Mouse (Mus musculus) kidney, postnatal 0 days (tissue): ENCODE measurements at regions not wholly inside any gene's neighbourhood (a gene's known extent, or its start where the extent isn't known, plus 50 kb on each side); places are given as distances from the start of the nearest gene placed in this dataset.
A peak's percentile ranks its signal among the peaks of the same experiment; 100 is the strongest.
"Not testable (repeated sequence)": the region's sequence is repeated elsewhere in the genome, so short reads cannot be mapped to it uniquely, and the experiment has no call there.

Source experiments
- ATAC-seq: fragments of 200-750 bp; cut with Nextera tagmentation; replicated peaks from 2 replicates; pipeline ENCODE4 v1.8.0; 2017; ENCODE audit warnings: low read depth, moderate number of reproducible peaks, moderate TSS enrichment, moderate library complexity; ENCODE audit not compliant: low FRiP score
- DNase-seq: peaks from one replicate; pipeline ENCODE4 v3.0.0-alpha.2; 2016; ENCODE audit warnings: low spot score
- H3K27ac ChIP-seq: fragments of 300-500 bp; sonication (generic); 2 replicates; pipeline ENCODE4 v1.5.1; 2014; ENCODE audit warnings: mild to moderate bottlenecking
- H3K27me3 ChIP-seq: fragments of 300-500 bp; sonication (generic); 2 replicates; pipeline ENCODE4 v1.6.1; 2014; ENCODE audit warnings: low read length, mixed read lengths; ENCODE audit not compliant: insufficient read depth
- H3K36me3 ChIP-seq: fragments of 300-500 bp; sonication (generic); 2 replicates; pipeline ENCODE4 v1.6.1; 2014; ENCODE audit warnings: low read length, mixed read lengths; ENCODE audit not compliant: insufficient read depth
- H3K4me1 ChIP-seq: fragments of 300-500 bp; sonication (generic); replicated peaks from 2 replicates; pipeline ENCODE4 v1.6.1; 2014; ENCODE audit warnings: antibody characterized with exemption, low read length, mixed read lengths; ENCODE audit not compliant: insufficient read depth
- H3K4me2 ChIP-seq: fragments of 300-500 bp; sonication (generic); 2 replicates; pipeline ENCODE4 v1.6.1; 2014; ENCODE audit warnings: mild to moderate bottlenecking, low read length, moderate library complexity, mixed read lengths
- H3K4me3 ChIP-seq: fragments of 300-500 bp; sonication (generic); replicated peaks from 2 replicates; pipeline ENCODE4 v1.5.1; 2014; ENCODE audit warnings: low read depth, low read length
- H3K9ac ChIP-seq: fragments of 300-500 bp; sonication (generic); 2 replicates; pipeline ENCODE4 v1.6.1; 2014; ENCODE audit warnings: low read depth, low read length
- H3K9me3 ChIP-seq: fragments of 300-500 bp; sonication (generic); replicated peaks from 2 replicates; pipeline ENCODE4 v1.6.1; 2016; ENCODE audit warnings: low read length, inconsistent platforms, mixed read lengths
- CTCF ChIP-seq: IDR thresholded peaks from 2 replicates; pipeline ENCODE4 v1.5.1; 2016; ENCODE audit warnings: antibody characterized with exemption, low read depth, mild to moderate bottlenecking, moderate library complexity
- WGBS: fragments of 180-500 bp; shearing (Covaris S2); extraction: QIAGEN DNeasy Blood & Tissue Kit; methylation state at CpG from one replicate; pipeline ENCODE4 v1.1.7; 2014; 5-methylcytosine and 5-hydroxymethylcytosine counted together

DNA sequence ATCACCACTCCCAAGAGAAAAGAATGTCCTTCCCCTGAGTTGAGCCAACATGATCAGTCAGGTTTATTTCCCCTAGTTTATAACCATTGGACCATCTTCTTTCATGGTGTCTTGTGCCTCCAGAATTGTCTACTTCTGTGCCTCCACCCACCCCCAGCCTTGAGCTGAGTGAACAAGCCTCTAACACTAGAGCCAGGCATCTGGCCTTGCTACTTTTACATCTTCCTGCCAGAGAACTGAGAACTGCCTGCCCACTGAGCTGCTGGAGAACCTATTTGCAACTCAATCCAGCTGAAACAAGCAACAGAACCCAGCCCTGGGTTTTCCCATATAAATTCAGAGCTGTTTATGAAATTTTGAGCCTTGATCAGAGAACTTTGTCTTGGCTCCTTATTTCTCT lies 444.0 kb downstream of the Epm2a start:
- TF ChIP-seq CTCF, result no peak
- Histone ChIP-seq H3K9me3 (no peaks in the 10 kb centered on the region), H3K4me1 (no peaks in the 10 kb centered on the region), H3K4me2 (no peak overlapping the region), H3K9ac (no peak overlapping the region), H3K36me3 (no peaks in the 10 kb centered on the region), H3K27ac (no peak overlapping the region), H3K4me3 (no peak overlapping the region), H3K27me3 (no peaks in the 10 kb centered on the region)
- ATAC-seq, result no peak
- no peak for DNase-seq

DNA sequence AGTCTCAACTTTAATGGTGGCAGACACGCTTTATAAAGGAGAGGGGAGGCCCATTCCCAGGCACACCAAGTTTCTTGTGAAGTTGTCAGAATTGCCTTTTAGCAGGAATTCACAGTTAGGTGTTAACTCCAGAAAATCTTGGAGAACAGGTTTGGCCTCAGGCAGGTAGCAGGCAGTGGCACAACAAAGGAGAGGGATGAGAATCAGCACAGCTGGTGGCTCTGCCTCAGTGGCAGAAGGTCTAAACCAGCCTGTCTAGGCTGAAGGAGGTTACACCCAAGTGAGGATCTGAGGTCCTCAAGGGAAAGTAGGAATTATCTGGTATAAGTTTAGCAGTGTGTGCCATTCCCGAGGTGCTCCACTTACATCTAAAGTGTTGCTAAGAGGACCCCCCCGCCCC lies 456.3 kb downstream of the Epm2a start:
- TF ChIP-seq CTCF, result no peak
- H3K9me3 ChIP-seq, result no peaks in the 10 kb centered on the region
- H3K27ac ChIP-seq, result no peak overlapping the region
- H3K9ac ChIP-seq, result no peak overlapping the region
- H3K4me3 ChIP-seq, result no peak overlapping the region
- no peak overlapping the region for H3K4me2 ChIP-seq
- H3K4me1 ChIP-seq, result no peaks in the 10 kb centered on the region
- DNase-seq (no peak), ATAC-seq (no peak)
- H3K27me3 ChIP-seq, result no peaks in the 10 kb centered on the region
- WGBS, result 88% methylated on average over 3 of the region's 3 CpGs
- H3K36me3 ChIP-seq, result no peaks in the 10 kb centered on the region

DNA sequence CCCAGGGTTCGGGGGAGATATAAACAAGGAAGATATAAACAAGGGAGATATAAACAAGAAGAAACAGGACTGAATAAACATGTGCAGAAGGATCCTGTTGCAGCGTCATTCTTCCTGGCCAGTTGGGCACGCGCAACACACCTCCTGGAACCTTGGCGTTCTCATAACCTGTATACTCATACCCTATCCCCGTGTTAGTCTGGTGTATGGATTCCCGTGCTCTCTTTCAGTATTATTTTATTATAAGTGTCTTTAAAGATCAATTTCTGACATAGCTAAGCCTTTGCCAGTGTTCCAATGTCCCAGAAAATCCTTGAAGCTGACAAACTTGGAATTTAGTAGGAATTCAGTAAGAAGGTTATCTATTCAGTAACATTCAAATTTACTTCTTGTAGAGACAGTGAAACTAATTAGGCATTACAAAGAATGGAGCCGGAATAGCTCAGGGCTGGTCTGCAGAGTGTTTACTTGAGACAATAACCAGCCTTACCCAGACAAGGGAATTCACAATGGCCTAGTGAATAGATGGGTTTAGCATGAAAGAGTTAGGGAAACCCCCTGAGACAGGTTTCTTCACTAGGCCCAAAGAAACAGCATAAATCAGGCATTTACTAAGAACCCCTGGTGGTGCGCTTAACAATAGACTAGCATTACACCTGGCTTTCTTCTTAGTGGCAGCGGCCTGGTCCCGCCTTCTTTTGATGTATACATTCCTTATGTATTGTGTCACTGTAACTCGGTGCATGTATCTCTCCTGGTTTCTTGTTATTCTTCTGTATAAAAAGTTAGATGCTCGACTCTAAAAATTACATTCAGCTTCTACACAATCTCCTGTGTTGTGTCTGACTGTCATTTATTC lies 458.4 kb downstream of the Epm2a start:
- ATAC-seq, H3K27ac ChIP-seq, DNase-seq, H3K9me3 ChIP-seq, H3K4me3 ChIP-seq, H3K27me3 ChIP-seq, H3K4me2 ChIP-seq, H3K36me3 ChIP-seq, H3K9ac ChIP-seq, H3K4me1 ChIP-seq: not testable (repeated sequence)
- 87% methylated on average over 13 of the region's 13 CpGs for WGBS

DNA sequence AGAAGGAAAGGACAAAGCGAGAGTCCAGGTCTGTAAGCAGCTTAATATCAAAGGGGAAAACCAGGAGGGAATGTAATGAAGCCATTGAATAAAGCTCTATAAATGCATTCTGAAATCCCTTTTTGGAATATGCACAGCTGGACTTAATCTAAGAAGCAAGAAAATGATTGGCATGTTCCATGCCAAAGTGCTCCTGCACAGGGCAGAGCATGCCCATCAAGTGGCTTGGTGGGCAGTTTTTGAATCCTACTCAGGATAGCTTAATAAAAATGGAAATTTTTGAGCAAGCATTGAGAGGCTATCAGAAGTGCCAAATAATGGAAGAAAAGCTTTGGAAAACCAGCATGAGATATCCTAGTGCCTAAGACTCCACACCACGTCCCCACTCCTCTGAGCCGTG lies 466.1 kb downstream of the Epm2a start:
- Histone ChIP-seq H3K4me1 (no peaks in the 10 kb centered on the region), H3K4me2 (no peak overlapping the region), H3K27me3 (no peaks in the 10 kb centered on the region), H3K9ac (no peak overlapping the region), H3K27ac (no peak overlapping the region), H3K9me3 (no peaks in the 10 kb centered on the region), H3K36me3 (no peaks in the 10 kb centered on the region), H3K4me3 (no peak overlapping the region)
- no peak for ATAC-seq
- DNase-seq, result no peak
- no peak for TF ChIP-seq CTCF
- WGBS, result 70% methylated on average over 3 of the region's 3 CpGs

DNA sequence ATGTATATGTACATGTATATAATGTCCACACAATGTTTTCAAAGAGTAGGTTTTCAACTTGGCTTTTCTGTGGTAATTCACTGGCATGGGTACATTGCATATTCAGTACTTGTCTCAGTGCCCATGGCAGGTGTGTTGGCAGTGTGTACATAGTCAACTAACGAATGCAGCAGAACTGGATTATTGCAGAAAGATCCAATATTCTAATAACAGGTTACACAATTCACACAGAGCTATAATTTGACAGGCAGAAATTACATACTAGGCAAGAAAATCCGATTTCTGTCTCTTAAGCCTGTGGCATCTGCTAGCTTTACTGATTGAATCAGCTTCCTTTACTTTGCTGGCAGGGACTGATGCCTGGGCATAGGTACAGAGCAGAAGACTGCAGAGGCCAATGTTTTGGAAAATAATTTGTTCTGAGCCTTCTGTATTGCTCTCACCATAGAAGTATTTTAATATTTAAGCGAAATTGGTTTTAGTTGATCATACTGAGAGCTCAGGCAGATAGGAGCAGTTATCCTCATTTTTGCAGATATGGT lies 479.3 kb downstream of the Epm2a start:
- ATAC-seq, result no peak

GRCm38 (mm10) chr10:11841094-11841493 lies 497.9 kb downstream of the Epm2a start:
- Histone ChIP-seq H3K36me3 (no peaks in the 10 kb centered on the region), H3K4me2 (no peak overlapping the region), H3K9me3 (no peaks in the 10 kb centered on the region), H3K4me3 (no peak overlapping the region), H3K9ac (no peak overlapping the region), H3K4me1 (no peaks in the 10 kb centered on the region), H3K27ac (no peak overlapping the region), H3K27me3 (no peaks in the 10 kb centered on the region)
- WGBS, result 65% methylated on average over 5 of the region's 5 CpGs
- DNase-seq, result peak; percentile 4
- TF ChIP-seq CTCF, result peak; percentile 48
- ATAC-seq, result no peak

More for the DNA sequence above, 479.3 kb downstream of the Epm2a start:
- 80% methylated on average over 3 of the region's 3 CpGs for WGBS
- no peaks in the 10 kb centered on the region for H3K27me3 ChIP-seq
- no peak overlapping the region for H3K4me2 ChIP-seq
- no peak overlapping the region for H3K4me3 ChIP-seq
- TF ChIP-seq CTCF, result no peak
- H3K9ac ChIP-seq, result no peak overlapping the region
- no peaks in the 10 kb centered on the region for H3K9me3 ChIP-seq
- H3K27ac ChIP-seq, result no peak overlapping the region
- no peaks in the 10 kb centered on the region for H3K36me3 ChIP-seq
- no peak for DNase-seq
- H3K4me1 ChIP-seq, result no peaks in the 10 kb centered on the region

- Histone ChIP-seq H3K9ac (no peak overlapping the region), H3K27me3 (no peaks in the 10 kb centered on the region), H3K36me3 (no peaks in the 10 kb centered on the region), H3K9me3 (no peaks in the 10 kb centered on the region), H3K4me2 (no peak overlapping the region), H3K27ac (no peak overlapping the region), H3K4me3 (no peak overlapping the region), H3K4me1 (no peaks in the 10 kb centered on the region)
- ATAC-seq (no peak), DNase-seq (no peak)
- no peak for TF ChIP-seq CTCF
- 69% methylated on average over 7 of the region's 7 CpGs for WGBS
Measured at GRCm38 (mm10) chr10:11841494-11841893, 498.3 kb downstream of the Epm2a start.
